10 mouse cellular contexts compared by ENCODE assay signal in genomic region chr1:180863606-180864005, GRCm38 (mm10). TPM values are rescaled to one million over a fixed set of nuclear protein-coding genes. Genes with fewer than 3 reads are reported as not detected.
DNase-seq lines count a peak whose midpoint lies in the region; ATAC-seq and TF ChIP-seq lines count a peak whose summit lies in the region.
"Had no signal": no experiment of that assay in that cellular context is flagged by ENCODE, and none has a peak within 500 bp of the region (broad histone marks: within the 10 kb centered on the region; RNA-seq: fewer than 3 reads in every experiment).

No protein-coding gene starts in this region.

- TF ChIP-seq POLR2A in limb, embryonic 14.5 days (IDR thresholded peaks at IDR 0.05; ENCODE audit: borderline replicate concordance, extremely low read depth, insufficient read depth, insufficient read length): no peak

- peaks cover 14% of the 10 kb centered on the region for H3K36me3 ChIP-seq in embryonic facial prominence, embryonic 11.5 days (replicated peaks; ENCODE audit: control insufficient read depth, insufficient read depth, low read depth, low read length)
- H3K36me3 ChIP-seq in embryonic facial prominence, embryonic 10.5 days (replicated peaks): peaks cover 98% of the 10 kb centered on the region
- H3K36me3 ChIP-seq in limb, embryonic 14.5 days (ENCODE audit: control insufficient read depth, insufficient read depth, low read length): peaks cover 92% of the 10 kb centered on the region
- H3K36me3 ChIP-seq in limb, embryonic 10.5 days: peaks cover 98% of the 10 kb centered on the region

- no peak overlapping the region for H3K27ac ChIP-seq in embryonic facial prominence, embryonic 11.5 days (replicated peaks; ENCODE audit: low read depth, low read length)
- H3K27ac ChIP-seq in embryonic facial prominence, embryonic 10.5 days (replicated peaks): no peak overlapping the region
- no peak overlapping the region for H3K27ac ChIP-seq in limb, embryonic 14.5 days (replicated peaks; ENCODE audit: low read depth, low read length)
- no peak overlapping the region for H3K27ac ChIP-seq in limb, embryonic 10.5 days
- H3K27ac ChIP-seq: hindbrain, embryonic 15.5 days; neural tube, embryonic 12.5 days had no signal

- in situ Hi-C loops in Patski (cut with MboI; ENCODE audit: low pct_unique_long_range_greater_than_20kb): no loop called here

- DNase-seq in embryonic facial prominence, embryonic 11.5 days (ENCODE audit: low spot score): peak; percentile 70
- no peak for DNase-seq in embryonic facial prominence, embryonic 10.5 days (ENCODE audit: low spot score)
- DNase-seq in limb, embryonic 14.5 days (ENCODE audit: low spot score): peak; percentile 76
- DNase-seq in limb, embryonic 10.5 days (ENCODE audit: low spot score): no peak
- no peak for DNase-seq in Patski (ENCODE audit: low read depth, low spot score)
- DNase-seq in retina, embryonic 14.5 days (ENCODE audit: low spot score): peak; percentile 80
- DNase-seq in frontal cortex, postnatal 14 days (ENCODE audit: low spot score in 2 of 2): no peak

- H3K4me2 ChIP-seq in embryonic facial prominence, embryonic 11.5 days (ENCODE audit: low read depth, low read length): no peak overlapping the region
- H3K4me2 ChIP-seq in limb, embryonic 14.5 days (replicated peaks; ENCODE audit: low read depth, low read length, severe bottlenecking): no peak overlapping the region
- H3K4me2 ChIP-seq: hindbrain, embryonic 15.5 days; neural tube, embryonic 12.5 days had no signal

- H3K4me1 ChIP-seq in embryonic facial prominence, embryonic 11.5 days (ENCODE audit: control insufficient read depth, insufficient read depth, low read length): no peaks in the 10 kb centered on the region
- H3K4me1 ChIP-seq in embryonic facial prominence, embryonic 10.5 days: no peaks in the 10 kb centered on the region
- H3K4me1 ChIP-seq in limb, embryonic 14.5 days (ENCODE audit: control insufficient read depth, insufficient read depth, low read length): no peaks in the 10 kb centered on the region
- H3K4me1 ChIP-seq in limb, embryonic 10.5 days: no peaks in the 10 kb centered on the region
- H3K4me1 ChIP-seq: hindbrain, embryonic 15.5 days; neural tube, embryonic 12.5 days had no signal

- 29% methylated on average over 1 of the region's 1 CpGs for WGBS in embryonic facial prominence, embryonic 11.5 days
- WGBS in embryonic facial prominence, embryonic 10.5 days: 45% methylated on average over 1 of the region's 1 CpGs
- WGBS in limb, embryonic 14.5 days: 24% methylated on average over 1 of the region's 1 CpGs
- WGBS in limb, embryonic 10.5 days: 58% methylated on average over 1 of the region's 1 CpGs

- H3K9me3 ChIP-seq in embryonic facial prominence, embryonic 11.5 days (replicated peaks; ENCODE audit: control insufficient read depth, low read length): no peaks in the 10 kb centered on the region
- H3K9me3 ChIP-seq in embryonic facial prominence, embryonic 10.5 days: no peaks in the 10 kb centered on the region
- H3K9me3 ChIP-seq in limb, embryonic 14.5 days (ENCODE audit: control insufficient read depth, low read length): no peaks in the 10 kb centered on the region
- H3K9me3 ChIP-seq in limb, embryonic 10.5 days (replicated peaks): no peaks in the 10 kb centered on the region
- H3K9me3 ChIP-seq: hindbrain, embryonic 15.5 days; neural tube, embryonic 12.5 days had no signal

- no peak overlapping the region for H3K4me3 ChIP-seq in embryonic facial prominence, embryonic 11.5 days (ENCODE audit: low read depth, low read length)
- H3K4me3 ChIP-seq in embryonic facial prominence, embryonic 10.5 days: no peak overlapping the region
- no peak overlapping the region for H3K4me3 ChIP-seq in limb, embryonic 14.5 days (replicated peaks; ENCODE audit: low read length)
- H3K4me3 ChIP-seq in limb, embryonic 10.5 days: no peak overlapping the region
- H3K4me3 ChIP-seq: hindbrain, embryonic 15.5 days; neural tube, embryonic 12.5 days had no signal

- peak; percentile 72 for TF ChIP-seq CTCF in Patski (IDR thresholded peaks at IDR 0.05)

- H3K9ac ChIP-seq in embryonic facial prominence, embryonic 11.5 days (replicated peaks; ENCODE audit: low read length): no peak overlapping the region
- no peak overlapping the region for H3K9ac ChIP-seq in limb, embryonic 14.5 days (ENCODE audit: low read depth, low read length, severe bottlenecking)
- H3K9ac ChIP-seq: hindbrain, embryonic 15.5 days; neural tube, embryonic 12.5 days had no signal

- CTCF ChIA-PET in Patski (lab: Charles Lee): interaction anchor here (0.7 to 2.0 kb wide), 8 partner anchors 8 to 174 kb away, joined by 3 to 7 read pairs (median 4); no protein-coding TSS in a partner anchor

- 0 out of 2 replicates have a peak, but pooled peaks have one; percentile 20 for ATAC-seq in embryonic facial prominence, embryonic 11.5 days (replicated peaks; ENCODE audit: insufficient number of reproducible peaks, low FRiP score, low TSS enrichment, low read depth)
- no peak for ATAC-seq in limb, embryonic 14.5 days (ENCODE audit: low FRiP score, low read depth)
- no peak for ATAC-seq in Patski
- ATAC-seq in inflammation-experienced regulatory T-cells, adult 6 months: peak; percentile 69

- H3K27me3 ChIP-seq in embryonic facial prominence, embryonic 11.5 days (ENCODE audit: control insufficient read depth, insufficient read depth, low read length): no peaks in the 10 kb centered on the region
- no peaks in the 10 kb centered on the region for H3K27me3 ChIP-seq in embryonic facial prominence, embryonic 10.5 days (replicated peaks; ENCODE audit: low read depth, poor library complexity, severe bottlenecking)
- H3K27me3 ChIP-seq in limb, embryonic 14.5 days (ENCODE audit: control insufficient read depth, insufficient read depth, low read length): no peaks in the 10 kb centered on the region
- no peaks in the 10 kb centered on the region for H3K27me3 ChIP-seq in limb, embryonic 10.5 days (ENCODE audit: low read depth, poor library complexity, severe bottlenecking)
- no peaks in the 10 kb centered on the region for H3K27me3 ChIP-seq in Patski
- H3K27me3 ChIP-seq: hindbrain, embryonic 15.5 days; neural tube, embryonic 12.5 days had no signal

- POLR2A ChIA-PET in Patski (lab: Charles Lee): no interaction called here

RNA-seq across cellular contexts. Expression of gene Sde2, which starts 12.7 kb away (rescaled TPM):
- polyA plus RNA-seq in embryonic facial prominence, embryonic 11.5 days (2014; fragmentation: Nextera tagmentation; extraction: Ambion mirVana): 38.2 and 38.6 TPM in 2 replicates
- polyA plus RNA-seq in embryonic facial prominence, embryonic 10.5 days (2016; fragmentation: Nextera tagmentation; extraction: Ambion mirVana): 45.4 and 46.8 TPM in 2 replicates
- 24.6 and 29.8 TPM in 2 replicates for polyA plus RNA-seq in limb, embryonic 14.5 days (2012; rRNA removed)
- polyA plus RNA-seq in limb, embryonic 14.5 days (2014; fragmentation: Nextera tagmentation; extraction: Ambion mirVana): 30.9 and 33.0 TPM in 2 replicates
- polyA plus RNA-seq in limb, embryonic 10.5 days (2016; fragmentation: Nextera tagmentation; extraction: Ambion mirVana): 46.7 and 50.8 TPM in 2 replicates
- polyA plus RNA-seq in Patski (2021): 29.0 TPM
- 10 to 100 TPM; 33.8 to 42.9 (median 37.5) TPM for polyA plus RNA-seq in inflammation-experienced regulatory T-cells, adult 6 months (2017; shearing (Covaris generic))

RNA-seq across cellular contexts. Expression of gene Lefty2, which starts 29.3 kb away (rescaled TPM):
- 0.08 TPM in 1 of 2 replicates, not detected in the other for polyA plus RNA-seq in embryonic facial prominence, embryonic 11.5 days (2014; fragmentation: Nextera tagmentation; extraction: Ambion mirVana)
- not detected in 2 replicates for polyA plus RNA-seq in embryonic facial prominence, embryonic 10.5 days (2016; fragmentation: Nextera tagmentation; extraction: Ambion mirVana)
- 0.11 and 0.36 TPM in 2 replicates for polyA plus RNA-seq in limb, embryonic 14.5 days (2012; rRNA removed)
- 0.17 and 0.80 TPM in 2 replicates for polyA plus RNA-seq in limb, embryonic 14.5 days (2014; fragmentation: Nextera tagmentation; extraction: Ambion mirVana)
- polyA plus RNA-seq in limb, embryonic 10.5 days (2016; fragmentation: Nextera tagmentation; extraction: Ambion mirVana): not detected in 2 replicates
- 0.04 TPM for polyA plus RNA-seq in Patski (2021)
- polyA plus RNA-seq in inflammation-experienced regulatory T-cells, adult 6 months (2017; shearing (Covaris generic)): not detected
- polyA plus RNA-seq: neural tube, embryonic 12.5 days had no signal

RNA-seq across cellular contexts. Expression of gene Pycr2, which starts 40.5 kb away (rescaled TPM):
- 92.7 and 106 TPM in 2 replicates for polyA plus RNA-seq in embryonic facial prominence, embryonic 11.5 days (2014; fragmentation: Nextera tagmentation; extraction: Ambion mirVana)
- 141 and 149 TPM in 2 replicates for polyA plus RNA-seq in embryonic facial prominence, embryonic 10.5 days (2016; fragmentation: Nextera tagmentation; extraction: Ambion mirVana)
- 62.5 and 80.3 TPM in 2 replicates for polyA plus RNA-seq in limb, embryonic 14.5 days (2012; rRNA removed)
- polyA plus RNA-seq in limb, embryonic 14.5 days (2014; fragmentation: Nextera tagmentation; extraction: Ambion mirVana): 91.5 and 95.6 TPM in 2 replicates
- polyA plus RNA-seq in limb, embryonic 10.5 days (2016; fragmentation: Nextera tagmentation; extraction: Ambion mirVana): 163 and 166 TPM in 2 replicates
- polyA plus RNA-seq in Patski (2021): 62.2 TPM
- 10 to 100 TPM; 39.9 to 46.0 (median 44.5) TPM for polyA plus RNA-seq in inflammation-experienced regulatory T-cells, adult 6 months (2017; shearing (Covaris generic))

RNA-seq across cellular contexts. Expression of gene H3f3a, which starts 49.9 kb away (rescaled TPM):
- polyA plus RNA-seq in embryonic facial prominence, embryonic 11.5 days (2014; fragmentation: Nextera tagmentation; extraction: Ambion mirVana): 3,882 and 3,910 TPM in 2 replicates
- 2,636 and 2,772 TPM in 2 replicates for polyA plus RNA-seq in embryonic facial prominence, embryonic 10.5 days (2016; fragmentation: Nextera tagmentation; extraction: Ambion mirVana)
- 1,296 and 1,586 TPM in 2 replicates for polyA plus RNA-seq in limb, embryonic 14.5 days (2012; rRNA removed)
- polyA plus RNA-seq in limb, embryonic 14.5 days (2014; fragmentation: Nextera tagmentation; extraction: Ambion mirVana): 2,743 and 2,800 TPM in 2 replicates
- 2,611 and 2,929 TPM in 2 replicates for polyA plus RNA-seq in limb, embryonic 10.5 days (2016; fragmentation: Nextera tagmentation; extraction: Ambion mirVana)
- polyA plus RNA-seq in Patski (2021): 683 TPM
- 100 to 1,000 TPM; 553 to 843 (median 762) TPM for polyA plus RNA-seq in inflammation-experienced regulatory T-cells, adult 6 months (2017; shearing (Covaris generic))

Comparison
In these comparisons a context has a peak if more than half of its experiments do, and no peak if none do; other contexts are left out.
1. DNase-seq: peak in embryonic facial prominence, embryonic 11.5 days (single experiment), limb, embryonic 14.5 days (single experiment) and retina, embryonic 14.5 days (single experiment); none in embryonic facial prominence, embryonic 10.5 days (single experiment), limb, embryonic 10.5 days (single experiment), Patski (single experiment) and frontal cortex, postnatal 14 days (0 of 2).
2. ATAC-seq: peak in embryonic facial prominence, embryonic 11.5 days (single experiment) and inflammation-experienced regulatory T-cells, adult 6 months (single experiment); none in limb, embryonic 14.5 days (single experiment) and Patski (single experiment).